Mouse (Mus musculus) Patski (cell line): ENCODE measurements around the gene Rims3. TPM values are rescaled to one million over a fixed set of nuclear protein-coding genes. Genes with fewer than 3 reads are reported as not detected.

ENCODE experiments used
- ATAC-seq: fragments of 100-300 bp; one replicate; pipeline ENCODE4 v1.8.0; 2021
- CTCF ChIA-PET: fragments of 350-600 bp; sonication (Branson Sonifier 250); formaldehyde crosslinking; loops from one replicate; lab custom pipeline; 2022; ENCODE audit warnings: inconsistent platforms; lab: Charles Lee
- POLR2A ChIA-PET: fragments of 350-600 bp; sonication (Branson Sonifier 250); formaldehyde crosslinking; loops from one replicate; lab custom pipeline; 2022; ENCODE audit warnings: antibody characterized with exemption, inconsistent platforms; lab: Charles Lee
- DNase-seq: peaks from one replicate; pipeline ENCODE4 v3.0.0-alpha.2; 2011; ENCODE audit warnings: low read depth, low spot score
- H3K27me3 ChIP-seq: fragments of 371-371 bp; one replicate; pipeline ENCODE4 v1.5.1; 2021
- CTCF ChIP-seq: fragments of 100-300 bp; IDR thresholded peaks from one replicate; pipeline ENCODE4 v1.5.1; 2021
- in situ Hi-C: fragments of 300-500 bp; cut with MboI; formaldehyde crosslinking; loops from 3 replicates; pipeline ENCODE4 v1.11.1; 2018; ENCODE audit warnings: low pct_unique_long_range_greater_than_20kb, mixed read lengths
- polyA plus RNA-seq: library from polyadenylated mRNA; unstranded; gene quantifications from one replicate; pipeline ENCODE4 v1.2.3, GENCODE M21; 2021

The Rims3 gene
- polyA plus RNA-seq, 1 experiment from 2014 or later = not detected

DNA sequence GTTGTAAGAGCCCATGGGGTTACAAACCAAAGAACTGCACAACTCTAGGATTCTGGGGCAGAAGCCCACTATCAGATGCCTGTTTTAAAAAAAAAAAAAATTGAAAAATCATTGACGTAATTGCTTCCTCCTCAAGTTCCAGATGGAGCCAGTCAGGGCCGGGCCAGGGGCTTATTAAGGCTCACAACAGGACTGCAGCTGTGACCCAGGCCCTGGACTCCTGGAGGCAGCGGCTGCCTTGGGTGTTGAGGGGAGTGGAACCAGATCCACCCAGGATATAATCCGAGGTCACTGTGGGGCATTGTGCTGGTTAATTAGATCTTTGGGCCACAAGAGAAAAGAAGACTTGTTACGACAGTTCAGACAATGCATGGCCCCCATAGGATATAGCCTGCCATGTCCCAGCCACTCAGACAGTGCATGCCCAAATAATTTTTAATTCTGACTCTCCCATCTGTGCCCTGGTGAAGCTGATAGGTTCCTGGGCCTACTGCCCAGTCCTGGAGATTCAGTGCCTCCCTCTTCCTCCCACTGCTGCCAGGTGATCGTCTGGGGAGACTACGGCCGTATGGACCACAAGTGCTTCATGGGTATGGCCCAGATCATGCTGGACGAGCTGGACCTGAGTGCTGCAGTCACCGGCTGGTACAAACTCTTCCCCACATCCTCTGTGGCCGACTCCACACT is 36.3 kb downstream of the Rims3 start:
- in situ Hi-C loops = loop anchor here (10.0 kb wide), 1 partner anchor 206 kb away; no protein-coding TSS in a partner anchor
- DNase-seq = no peak
- TF ChIP-seq CTCF = no peak
- ATAC-seq = no peak
- CTCF ChIA-PET = no interaction called here
- POLR2A ChIA-PET = no interaction called here
- H3K27me3 ChIP-seq = no peaks in the 10 kb centered on the region

DNA sequence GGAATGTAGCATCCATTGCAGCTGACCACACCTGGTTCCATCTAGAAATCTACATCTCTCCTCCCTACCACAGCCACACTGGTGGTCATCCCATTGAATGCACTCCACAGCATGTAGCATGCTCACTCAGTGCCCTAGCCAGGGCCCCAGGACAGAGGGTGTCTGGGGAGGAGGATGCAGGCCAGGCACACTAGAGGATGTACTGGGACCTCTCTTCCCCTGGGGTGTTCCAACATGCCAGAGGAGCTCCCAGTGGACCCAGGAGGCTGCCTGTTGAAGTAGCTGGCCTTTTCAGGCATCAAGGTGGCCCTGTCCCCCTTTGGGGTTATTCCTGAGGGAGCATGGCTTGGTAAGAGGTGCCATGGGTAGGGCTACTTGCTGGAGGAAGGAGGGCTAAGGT is 37.3 kb downstream of the Rims3 start:
- no peak for ATAC-seq
- ChIA-PET POLR2A (no interaction called here), CTCF (no interaction called here)
- H3K27me3 ChIP-seq = no peaks in the 10 kb centered on the region
- no peak for TF ChIP-seq CTCF
- in situ Hi-C loops = loop anchor here (10.0 kb wide), 1 partner anchor 207 kb away; no protein-coding TSS in a partner anchor
- DNase-seq = no peak

DNA sequence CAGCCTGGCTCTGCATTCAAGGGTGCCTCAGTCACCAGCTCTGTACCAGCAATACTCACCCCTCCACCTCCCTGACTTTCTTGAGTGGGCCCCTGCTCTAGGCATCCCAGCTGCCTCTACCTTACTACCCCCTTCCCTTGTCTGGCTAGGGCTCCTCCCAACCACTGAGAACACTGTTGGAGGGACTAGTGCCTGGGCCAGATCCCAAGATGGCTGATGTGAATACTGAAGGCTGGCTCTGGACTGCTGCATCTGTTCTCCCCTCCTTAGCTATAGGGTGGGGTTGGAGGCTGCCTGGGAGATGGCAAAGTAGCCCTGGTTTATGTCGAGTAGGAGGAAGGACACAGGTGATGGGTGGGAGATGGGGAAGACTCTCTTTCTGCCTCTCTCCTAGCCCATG is 37.9 kb downstream of the Rims3 start:
- no peak for TF ChIP-seq CTCF
- in situ Hi-C loops = loop anchor here (10.0 kb wide), 1 partner anchor 208 kb away; no protein-coding TSS in a partner anchor
- no peak for ATAC-seq
- CTCF ChIA-PET = no interaction called here
- no peak for DNase-seq
- POLR2A ChIA-PET = no interaction called here
- no peaks in the 10 kb centered on the region for H3K27me3 ChIP-seq

DNA sequence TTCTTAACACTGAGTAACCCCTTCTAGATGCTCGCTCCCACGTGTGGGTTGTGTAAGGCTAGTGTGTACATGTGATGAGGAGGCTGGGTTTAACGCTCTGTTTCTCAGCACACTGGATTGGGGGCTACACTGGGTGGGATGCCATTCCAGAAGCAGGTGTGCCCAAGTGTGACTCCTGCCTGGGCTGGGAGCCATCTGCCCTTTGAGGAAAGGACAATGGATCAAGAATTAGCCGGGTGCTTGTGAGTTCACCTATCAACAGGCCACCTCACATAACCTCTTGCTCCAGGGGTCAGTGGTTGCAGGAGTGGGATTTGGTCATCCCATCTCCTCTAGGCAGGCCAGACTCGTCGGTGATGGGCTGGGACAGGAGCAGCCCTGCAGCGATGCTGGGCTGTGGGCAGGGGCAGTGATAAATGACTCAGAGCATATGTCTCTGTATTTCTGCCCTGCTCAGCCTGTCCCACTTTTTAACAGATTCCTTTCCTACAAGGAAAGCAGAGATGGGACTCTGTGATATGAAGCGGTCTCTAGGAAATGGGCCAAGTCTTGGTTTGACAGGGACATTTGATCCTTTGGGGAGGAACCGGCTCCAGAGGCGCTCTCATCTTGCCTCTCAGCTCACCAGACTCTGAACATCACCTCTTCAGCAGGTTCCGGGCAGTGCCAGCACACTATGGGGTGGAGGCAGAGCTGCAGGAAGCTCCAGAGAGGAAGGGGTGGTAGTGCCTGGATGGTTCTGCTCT is 39.2 kb downstream of the Rims3 start:
- in situ Hi-C loops = loop anchor here (10.0 kb wide), 1 partner anchor 209 kb away; no protein-coding TSS in a partner anchor
- ATAC-seq (no peak), DNase-seq (no peak)
- ChIA-PET CTCF (no interaction called here), POLR2A (no interaction called here)
- TF ChIP-seq CTCF = no peak
- no peaks in the 10 kb centered on the region for H3K27me3 ChIP-seq

DNA sequence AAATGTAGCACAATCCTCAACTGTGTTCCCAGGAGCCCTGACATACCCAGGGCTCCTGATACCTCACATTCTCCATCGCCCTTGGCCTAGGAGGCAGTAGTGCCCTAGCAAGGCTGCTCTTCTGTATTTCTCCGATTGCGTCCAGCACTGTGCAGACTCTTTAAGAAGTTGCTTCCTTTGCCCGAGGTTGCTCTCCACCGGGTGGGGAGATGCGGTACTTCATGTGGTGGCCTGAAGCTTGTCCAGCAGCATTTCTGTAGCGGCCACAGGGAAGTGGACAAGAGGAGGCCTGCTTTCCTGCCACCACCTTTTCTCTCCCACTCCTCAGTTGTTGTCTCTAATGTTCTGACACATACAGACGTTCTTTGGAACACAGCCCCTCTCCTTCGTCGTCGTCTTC is 40.0 kb downstream of the Rims3 start:
- DNase-seq (no peak), ATAC-seq (no peak)
- POLR2A ChIA-PET = no interaction called here
- no peaks in the 10 kb centered on the region for H3K27me3 ChIP-seq
- CTCF ChIA-PET = no interaction called here
- in situ Hi-C loops = loop anchor here (10.0 kb wide), 1 partner anchor 210 kb away; no protein-coding TSS in a partner anchor
- no peak for TF ChIP-seq CTCF

DNA sequence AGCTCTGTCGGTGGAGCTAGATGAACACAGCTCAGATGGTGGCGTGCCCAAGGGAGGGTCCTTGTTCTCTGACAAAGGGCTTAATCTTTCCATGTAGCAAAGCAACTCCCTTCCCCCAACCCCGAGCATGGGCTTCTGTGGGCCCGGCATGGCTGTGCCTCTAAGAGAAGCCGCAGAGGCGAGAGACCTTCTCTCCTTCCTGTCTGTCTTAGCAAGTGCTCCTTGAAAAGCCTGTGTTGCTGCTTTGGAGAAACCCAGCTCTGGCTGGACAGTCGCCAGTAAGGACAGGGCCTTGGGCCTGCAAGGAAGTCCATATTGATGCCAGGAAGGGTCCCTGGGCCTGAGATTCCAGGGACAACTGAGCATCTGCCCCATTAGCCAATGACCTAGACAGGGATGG is 40.6 kb downstream of the Rims3 start:
- no peaks in the 10 kb centered on the region for H3K27me3 ChIP-seq
- CTCF ChIA-PET = no interaction called here
- POLR2A ChIA-PET = no interaction called here
- no peak for TF ChIP-seq CTCF
- ATAC-seq (no peak), DNase-seq (no peak)
- in situ Hi-C loops = loop anchor here (10.0 kb wide), 1 partner anchor 210 kb away; no protein-coding TSS in a partner anchor

DNA sequence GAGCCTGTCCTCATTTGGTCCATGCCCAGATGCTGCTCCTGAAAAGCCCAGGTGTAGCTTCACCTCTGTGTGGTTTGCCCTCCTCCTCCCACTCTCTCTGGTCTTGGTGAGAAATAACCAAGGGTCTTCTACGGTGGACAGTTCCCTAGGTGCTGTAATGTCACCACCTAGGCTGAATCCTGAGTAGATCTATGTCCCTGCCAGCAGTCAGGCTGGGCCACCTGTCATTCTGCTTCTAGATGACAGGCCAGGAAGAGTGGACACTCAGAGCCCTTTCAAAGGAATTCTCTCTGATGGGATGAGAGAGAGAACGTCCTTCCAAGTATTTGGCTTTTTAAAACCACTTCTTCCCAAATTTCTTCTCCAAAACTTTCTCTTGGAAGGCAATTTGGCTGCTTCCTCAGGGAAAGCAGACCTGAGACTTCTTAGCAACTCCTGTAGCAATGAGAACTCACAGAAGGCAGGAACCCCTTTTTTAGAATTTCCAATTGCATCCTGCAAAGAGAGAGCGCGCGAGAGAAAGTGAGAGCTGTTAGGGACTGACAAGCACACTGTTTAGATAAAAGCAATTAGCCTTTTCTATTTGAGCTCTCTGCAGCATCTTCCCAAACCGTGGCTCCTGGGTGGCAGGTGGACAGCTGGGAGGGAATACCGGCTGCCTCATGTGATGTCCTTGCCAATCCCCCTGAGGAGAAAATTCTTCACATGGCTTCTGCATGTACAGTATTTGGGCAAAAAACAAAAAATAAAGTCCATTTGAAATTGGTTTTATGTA is 41.4 kb downstream of the Rims3 start:
- no peak for TF ChIP-seq CTCF
- DNase-seq = no peak
- POLR2A ChIA-PET = no interaction called here
- peaks cover 3% of the 10 kb centered on the region for H3K27me3 ChIP-seq
- ATAC-seq = no peak
- CTCF ChIA-PET = no interaction called here
- in situ Hi-C loops = loop anchor here (10.0 kb wide), 1 partner anchor 211 kb away; no protein-coding TSS in a partner anchor

DNA sequence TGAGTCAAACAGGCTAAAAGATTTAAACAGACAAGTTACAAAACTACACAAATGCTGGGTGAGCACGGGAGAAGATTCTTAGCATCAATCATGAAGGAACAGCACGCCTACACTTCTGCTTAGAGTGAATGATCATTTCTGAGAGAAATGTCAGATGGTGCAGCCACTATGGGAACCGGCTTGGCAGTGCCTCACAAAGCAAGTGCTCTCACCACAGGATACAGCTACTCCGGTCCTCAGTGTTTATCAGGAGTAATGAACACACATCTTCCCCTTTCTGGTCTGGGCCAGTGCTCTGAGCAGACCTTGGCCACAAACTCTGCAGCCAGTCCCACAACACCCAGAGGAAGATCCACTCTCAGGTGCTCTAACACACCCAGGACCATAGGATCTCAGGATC is 49.9 kb downstream of the Rims3 start:
- in situ Hi-C loops = loop anchor here (10.0 to 25.0 kb wide), 3 partner anchors 310 to 1733 kb away; no protein-coding TSS in a partner anchor
- peaks cover 3% of the 10 kb centered on the region for H3K27me3 ChIP-seq
- POLR2A ChIA-PET = no interaction called here
- CTCF ChIA-PET = no interaction called here
- ATAC-seq (no peak), DNase-seq (no peak)
- no peak for TF ChIP-seq CTCF

DNA sequence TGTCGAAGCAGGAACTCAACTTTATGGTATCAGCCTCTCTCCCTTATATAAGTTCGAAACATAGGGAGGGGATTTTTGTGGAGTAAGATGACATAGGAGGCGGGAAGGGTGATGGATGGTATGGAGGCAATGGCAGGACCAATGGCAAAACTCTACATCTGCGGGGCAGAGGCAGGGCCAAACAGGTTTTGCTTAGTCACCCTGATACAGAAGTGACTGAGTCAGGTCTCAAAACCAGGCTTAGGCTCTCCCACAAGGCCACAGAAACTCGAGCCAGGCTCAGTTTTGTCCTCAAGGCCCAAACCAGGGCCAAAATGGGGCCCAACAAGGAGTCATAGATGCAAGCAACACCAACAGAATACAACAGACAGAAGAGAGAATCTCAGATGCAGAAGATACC is 51.0 kb downstream of the Rims3 start:
- no peak for TF ChIP-seq CTCF
- ChIA-PET POLR2A (no interaction called here), CTCF (no interaction called here)
- ATAC-seq (no peak), DNase-seq (no peak)
- in situ Hi-C loops = loop anchor here (10.0 to 25.0 kb wide), 3 partner anchors 311 to 1732 kb away; no protein-coding TSS in a partner anchor
- H3K27me3 ChIP-seq = peaks cover 3% of the 10 kb centered on the region

DNA sequence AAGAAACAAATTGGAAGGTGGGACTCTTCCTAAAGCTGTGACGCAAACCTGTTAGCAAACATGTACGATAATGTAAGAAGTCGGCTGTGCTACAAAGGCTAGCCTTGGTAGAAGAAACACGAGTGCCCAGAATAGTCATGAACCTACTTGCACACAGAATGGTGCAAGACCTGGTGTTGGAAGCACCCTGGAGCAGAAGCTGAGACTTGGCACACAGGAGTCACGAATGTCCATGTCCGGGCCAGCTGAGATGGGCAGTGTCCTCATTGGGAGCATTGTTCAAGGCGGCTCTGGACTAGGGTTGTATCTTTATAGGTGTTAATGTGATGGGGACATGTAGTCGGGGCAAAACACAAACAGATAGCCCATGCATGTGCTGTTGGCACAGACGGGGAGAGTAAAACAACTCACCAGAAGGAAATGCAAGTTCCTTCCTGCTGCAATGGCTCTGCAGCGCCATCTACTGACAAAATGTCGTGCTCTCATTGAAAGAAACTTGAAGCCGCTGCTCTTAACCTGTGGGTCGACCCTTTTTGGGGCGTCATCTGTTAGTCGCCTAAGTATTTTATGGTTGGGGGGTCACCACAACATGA is 55.0 kb downstream of the Rims3 start:
- no peaks in the 10 kb centered on the region for H3K27me3 ChIP-seq
- POLR2A ChIA-PET = no interaction called here
- CTCF ChIA-PET = interaction anchor here (0.8 to 1.3 kb wide), 2 partner anchors 16 to 69 kb away, joined by 3 to 4 read pairs; no protein-coding TSS in a partner anchor
- peak; percentile 39 for TF ChIP-seq CTCF
- ATAC-seq = no peak
- no peak for DNase-seq
- in situ Hi-C loops = loop anchor here (10.0 to 25.0 kb wide), 5 partner anchors 65 to 1728 kb away; no protein-coding TSS in a partner anchor
